Mouse (Mus musculus) olfactory bulb, adult 2 months (tissue): ENCODE results near the gene Arl4d.

Experiments
- CTCF ChIP-seq: fragments of 200-500 bp; IDR thresholded peaks from 2 replicates; pipeline ENCODE4 v1.5.1; 2012; ENCODE audit warnings: low read depth, mild to moderate bottlenecking, low read length, moderate library complexity; ENCODE audit not compliant: insufficient read depth
- POLR2A ChIP-seq: fragments of 200-500 bp; IDR thresholded peaks from 2 replicates; pipeline ENCODE4 v1.6.1; 2012; ENCODE audit warnings: mild to moderate bottlenecking, low read depth, low read length, moderate library complexity; ENCODE audit not compliant: insufficient read depth

DNA sequence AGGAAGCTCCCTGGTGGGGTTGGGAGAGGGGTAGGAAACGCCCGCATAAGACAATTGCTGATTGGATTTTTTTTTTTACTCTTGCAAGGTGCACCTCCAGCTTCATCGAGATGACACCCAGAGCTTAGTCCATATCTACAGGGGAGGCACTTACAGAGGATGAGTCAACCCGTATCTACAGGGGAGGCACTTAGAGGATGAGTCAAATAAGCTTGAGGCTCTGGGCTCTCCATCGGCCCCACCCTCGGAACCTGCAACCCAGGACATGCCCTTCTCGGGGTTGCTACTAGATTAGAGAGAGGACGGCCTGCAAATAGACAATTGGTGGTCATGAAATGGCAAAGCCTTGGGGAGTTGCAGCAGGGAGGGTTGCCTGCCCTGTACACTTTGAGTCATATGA lies 49.2 kb upstream of the Arl4d start:
- TF ChIP-seq CTCF (no peak), POLR2A (no peak)
